Mouse (Mus musculus): ENCODE measurements at regions not wholly inside any gene's neighbourhood (a gene's known extent, or its start where the extent isn't known, plus 50 kb on each side); places are given as distances from the start of the nearest gene placed in this dataset.
A peak's percentile ranks its signal among the peaks of the same experiment; 100 is the strongest.
"Not testable (repeated sequence)": the region's sequence is repeated elsewhere in the genome, so short reads cannot be mapped to it uniquely, and the experiment has no call there.

DNA sequence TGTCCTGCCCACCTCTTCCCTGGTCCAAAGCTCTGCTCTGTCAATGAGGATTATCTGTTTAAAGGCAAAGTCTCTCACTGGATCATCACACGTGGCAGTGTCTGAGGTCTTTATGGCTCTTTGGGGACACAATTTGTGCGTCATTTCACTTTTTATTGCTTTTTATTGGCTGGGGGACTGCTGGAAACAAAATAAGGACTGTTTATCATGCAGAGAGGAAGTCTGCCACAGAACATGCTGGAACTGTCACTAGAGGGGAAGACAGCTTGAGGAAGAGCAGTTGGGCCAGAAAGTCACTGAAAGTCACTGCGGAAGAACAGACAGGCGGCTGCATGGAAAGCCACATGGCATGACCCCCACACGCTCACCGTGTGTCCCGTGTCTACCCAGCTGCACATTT is 180.1 kb upstream of the Ajap1 start:
- H3K27ac ChIP-seq (ENCODE audit: low read depth): no peak overlapping the region
- H3K9me3 ChIP-seq (ENCODE audit: low read length): no peaks in the 10 kb centered on the region
- no peaks in the 10 kb centered on the region for H3K36me3 ChIP-seq (replicated peaks; ENCODE audit: insufficient read depth, low read length)
- no peak overlapping the region for H3K4me2 ChIP-seq (ENCODE audit: low read depth, low read length)
- no peaks in the 10 kb centered on the region for H3K4me1 ChIP-seq (ENCODE audit: insufficient read depth)
- no peak overlapping the region for H3K9ac ChIP-seq (replicated peaks)
- DNase-seq (no peak), ATAC-seq (no peak)
- no peak for TF ChIP-seq CTCF (IDR thresholded peaks at IDR 0.05; ENCODE audit: low read depth)
- TF ChIP-seq EP300 (IDR thresholded peaks at IDR 0.05; ENCODE audit: low read depth): no peak
- no peaks in the 10 kb centered on the region for H3K27me3 ChIP-seq (ENCODE audit: insufficient read depth, low read length)
- 74% methylated on average over 7 of the region's 7 CpGs for WGBS (ENCODE audit: insufficient replicate concordance)
- H3K4me3 ChIP-seq (ENCODE audit: low read depth, low read length): no peak overlapping the region

DNA sequence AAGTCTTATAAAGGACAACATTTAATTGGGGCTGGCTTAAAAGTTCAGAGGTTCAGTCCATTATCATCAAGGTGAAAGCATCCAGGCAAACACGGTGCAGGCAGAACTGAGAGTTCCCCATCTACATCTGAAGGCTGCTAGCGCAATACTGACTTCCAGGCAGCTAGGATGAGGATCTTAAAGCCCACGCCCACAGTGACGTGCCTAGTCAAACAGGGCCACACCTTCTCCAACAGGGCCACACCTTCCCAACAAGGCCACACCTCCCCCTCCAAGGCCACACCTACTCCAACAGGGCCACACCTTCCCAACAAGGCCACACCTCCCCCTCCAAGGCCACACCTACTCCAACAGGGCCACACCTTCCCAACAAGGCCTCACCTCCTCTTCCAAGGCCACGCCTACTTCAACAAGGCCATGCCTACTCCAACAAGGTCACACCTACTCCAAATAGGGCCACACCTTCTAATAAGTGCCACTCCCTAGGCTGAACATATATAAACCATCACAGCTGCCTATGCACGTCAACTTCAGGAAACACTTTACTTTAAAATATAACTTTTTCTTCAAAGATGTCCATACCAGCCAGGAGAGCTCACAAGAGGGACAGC is 184.1 kb upstream of the Ajap1 start:
- H3K27me3 ChIP-seq (ENCODE audit: insufficient read depth, low read length); DNase-seq; H3K36me3 ChIP-seq (replicated peaks; ENCODE audit: insufficient read depth, low read length); H3K4me1 ChIP-seq (ENCODE audit: insufficient read depth); H3K9ac ChIP-seq (replicated peaks); H3K4me2 ChIP-seq (ENCODE audit: low read depth, low read length); H3K9me3 ChIP-seq (ENCODE audit: low read length); H3K27ac ChIP-seq (ENCODE audit: low read depth); ATAC-seq; H3K4me3 ChIP-seq (ENCODE audit: low read depth, low read length): not testable (repeated sequence)
- 78% methylated on average over 6 of the region's 6 CpGs for WGBS (ENCODE audit: insufficient replicate concordance)

DNA sequence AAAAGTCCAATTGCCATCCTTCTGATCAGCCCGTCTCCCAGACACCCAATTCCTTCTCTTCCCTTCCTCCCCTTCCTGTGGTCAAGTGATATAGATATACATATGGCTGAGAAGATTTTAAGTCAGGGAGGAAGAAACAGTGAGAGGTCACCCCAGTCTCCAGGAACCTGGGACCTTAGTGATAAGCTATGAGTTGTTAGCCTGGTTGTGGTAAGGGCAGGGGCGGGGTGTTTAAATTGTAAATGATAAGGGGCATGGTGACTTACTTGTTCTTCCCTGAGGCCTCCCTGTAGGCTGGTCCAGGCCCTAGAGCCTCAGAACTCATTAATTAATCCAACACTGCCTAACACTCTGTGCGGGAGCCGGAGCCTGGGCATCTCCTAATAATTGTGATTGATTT is 186.5 kb upstream of the Ajap1 start:
- Histone ChIP-seq H3K27me3 (ENCODE audit: insufficient read depth, low read length) (no peaks in the 10 kb centered on the region), H3K27ac (ENCODE audit: low read depth) (no peak overlapping the region), H3K4me3 (ENCODE audit: low read depth, low read length) (no peak overlapping the region), H3K36me3 (replicated peaks; ENCODE audit: insufficient read depth, low read length) (no peaks in the 10 kb centered on the region), H3K4me2 (ENCODE audit: low read depth, low read length) (no peak overlapping the region), H3K9me3 (ENCODE audit: low read length) (no peaks in the 10 kb centered on the region), H3K4me1 (ENCODE audit: insufficient read depth) (no peaks in the 10 kb centered on the region), H3K9ac (replicated peaks) (no peak overlapping the region)
- DNase-seq (no peak), ATAC-seq (no peak)
- TF ChIP-seq EP300 (IDR thresholded peaks at IDR 0.05; ENCODE audit: low read depth) (no peak), CTCF (IDR thresholded peaks at IDR 0.05; ENCODE audit: low read depth) (no peak)
- 72% methylated on average over 4 of the region's 4 CpGs for WGBS (ENCODE audit: insufficient replicate concordance)

DNA sequence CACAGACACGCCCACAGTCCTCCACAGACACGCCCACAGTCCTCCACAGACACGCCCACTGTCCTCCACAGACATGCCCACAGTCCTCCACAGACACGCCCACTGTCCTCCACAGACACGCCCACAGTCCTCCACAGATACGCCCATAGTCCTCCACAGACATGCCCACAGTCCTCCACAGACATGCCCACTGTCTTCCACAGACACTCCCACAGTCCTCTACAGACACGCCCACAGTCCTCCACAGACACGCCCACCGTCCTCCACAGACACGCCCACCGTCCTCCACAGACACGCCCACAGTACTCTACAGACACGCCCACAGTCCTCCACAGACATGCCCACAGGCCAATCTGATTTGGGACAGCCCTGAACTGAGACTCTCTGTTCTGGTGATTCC is 187.6 kb upstream of the Ajap1 start:
- no peak overlapping the region for H3K4me3 ChIP-seq (ENCODE audit: low read depth, low read length)
- no peak for TF ChIP-seq CTCF (IDR thresholded peaks at IDR 0.05; ENCODE audit: low read depth)
- no peak for TF ChIP-seq EP300 (IDR thresholded peaks at IDR 0.05; ENCODE audit: low read depth)
- H3K36me3 ChIP-seq (replicated peaks; ENCODE audit: insufficient read depth, low read length): no peaks in the 10 kb centered on the region
- ATAC-seq (no peak), DNase-seq (peak; percentile 17)
- H3K9me3 ChIP-seq (ENCODE audit: low read length): no peaks in the 10 kb centered on the region
- H3K9ac ChIP-seq (replicated peaks): no peak overlapping the region
- no peaks in the 10 kb centered on the region for H3K27me3 ChIP-seq (ENCODE audit: insufficient read depth, low read length)
- no peak overlapping the region for H3K4me2 ChIP-seq (ENCODE audit: low read depth, low read length)
- H3K27ac ChIP-seq (ENCODE audit: low read depth): no peak overlapping the region
- no peaks in the 10 kb centered on the region for H3K4me1 ChIP-seq (ENCODE audit: insufficient read depth)
- 69% methylated on average over 13 of the region's 13 CpGs for WGBS (ENCODE audit: insufficient replicate concordance)

DNA sequence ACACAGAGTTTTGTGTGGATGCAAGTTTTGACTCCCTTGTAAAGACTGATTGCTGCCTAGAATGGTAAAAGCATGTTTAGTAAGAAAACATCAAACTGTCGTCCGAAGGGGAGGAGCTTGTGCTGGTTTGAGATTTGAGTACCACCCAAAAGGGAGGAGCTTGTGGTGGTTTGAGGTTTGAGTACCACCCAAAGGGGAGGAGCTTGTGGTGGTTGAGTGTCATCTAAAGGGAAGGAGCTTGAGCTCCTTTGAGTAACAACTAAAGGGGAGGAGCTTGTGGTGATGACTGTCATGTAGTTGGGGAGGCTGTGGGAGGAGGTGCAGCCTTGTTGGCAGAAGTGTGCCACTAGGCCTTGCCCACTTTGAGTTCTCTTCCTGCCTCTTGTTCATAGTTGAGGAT is 192.8 kb upstream of the Ajap1 start:
- H3K9ac ChIP-seq (replicated peaks): no peak overlapping the region
- no peaks in the 10 kb centered on the region for H3K4me1 ChIP-seq (ENCODE audit: insufficient read depth)
- WGBS (ENCODE audit: insufficient replicate concordance): 82% methylated on average over 2 of the region's 2 CpGs
- no peak overlapping the region for H3K4me2 ChIP-seq (ENCODE audit: low read depth, low read length)
- H3K4me3 ChIP-seq (ENCODE audit: low read depth, low read length): no peak overlapping the region
- no peak for DNase-seq
- no peak for ATAC-seq
- no peaks in the 10 kb centered on the region for H3K36me3 ChIP-seq (replicated peaks; ENCODE audit: insufficient read depth, low read length)
- H3K27me3 ChIP-seq (ENCODE audit: insufficient read depth, low read length): no peaks in the 10 kb centered on the region
- no peaks in the 10 kb centered on the region for H3K9me3 ChIP-seq (ENCODE audit: low read length)
- TF ChIP-seq CTCF (IDR thresholded peaks at IDR 0.05; ENCODE audit: low read depth): no peak
- TF ChIP-seq EP300 (IDR thresholded peaks at IDR 0.05; ENCODE audit: low read depth): no peak
- no peak overlapping the region for H3K27ac ChIP-seq (ENCODE audit: low read depth)

DNA sequence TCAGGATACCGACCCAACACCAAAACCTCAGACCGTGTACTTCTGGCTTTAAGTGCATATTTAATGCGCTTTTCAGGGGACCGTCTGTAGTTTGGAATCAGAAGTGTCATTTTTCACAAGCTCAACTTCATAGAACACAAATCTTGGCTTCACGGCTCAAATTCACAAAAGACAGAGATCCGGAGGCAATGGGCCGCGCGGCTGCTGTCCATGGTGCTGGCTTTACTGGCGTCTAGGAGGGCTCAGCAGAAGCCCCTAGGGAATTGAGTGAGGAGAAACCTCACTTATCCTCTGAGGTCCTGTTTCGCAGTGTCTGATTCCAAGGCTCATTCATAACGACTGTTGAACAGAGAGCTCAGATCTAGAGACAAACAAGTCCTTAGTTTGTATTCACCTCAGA is 196.5 kb upstream of the Ajap1 start:
- Histone ChIP-seq H3K4me1 (ENCODE audit: insufficient read depth) (no peaks in the 10 kb centered on the region), H3K4me3 (ENCODE audit: low read depth, low read length) (no peak overlapping the region), H3K36me3 (replicated peaks; ENCODE audit: insufficient read depth, low read length) (no peaks in the 10 kb centered on the region), H3K9me3 (ENCODE audit: low read length) (no peaks in the 10 kb centered on the region), H3K9ac (replicated peaks) (no peak overlapping the region), H3K27ac (ENCODE audit: low read depth) (no peak overlapping the region), H3K27me3 (ENCODE audit: insufficient read depth, low read length) (no peaks in the 10 kb centered on the region), H3K4me2 (ENCODE audit: low read depth, low read length) (no peak overlapping the region)
- ATAC-seq (no peak), DNase-seq (no peak)
- TF ChIP-seq EP300 (IDR thresholded peaks at IDR 0.05; ENCODE audit: low read depth) (no peak), CTCF (IDR thresholded peaks at IDR 0.05; ENCODE audit: low read depth) (no peak)
- 29% methylated on average over 12 of the region's 12 CpGs for WGBS (ENCODE audit: insufficient replicate concordance)

DNA sequence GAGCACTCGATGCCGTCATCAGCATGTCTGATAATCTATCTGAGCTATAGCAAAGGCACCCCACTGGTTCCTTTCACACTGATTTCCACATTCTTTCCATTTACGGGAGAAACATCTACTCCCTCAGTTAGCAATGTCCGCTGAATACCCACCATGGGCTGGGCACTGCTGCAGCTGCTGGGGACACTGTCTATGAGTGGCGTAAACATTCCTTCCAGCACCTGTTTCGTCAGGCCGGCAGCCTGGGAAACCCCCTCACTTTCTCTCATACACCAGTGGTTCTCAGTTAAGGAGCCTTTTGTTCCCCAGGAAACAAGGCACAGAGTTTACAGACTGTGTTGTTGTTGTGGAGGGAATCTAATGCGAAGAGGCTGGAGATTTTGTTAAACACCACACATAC is 205.8 kb upstream of the Ajap1 start:
- H3K4me3 ChIP-seq (ENCODE audit: low read depth, low read length): no peak overlapping the region
- ATAC-seq (no peak), DNase-seq (no peak)
- H3K9ac ChIP-seq (replicated peaks): no peak overlapping the region
- no peak overlapping the region for H3K4me2 ChIP-seq (ENCODE audit: low read depth, low read length)
- H3K4me1 ChIP-seq (ENCODE audit: insufficient read depth): no peaks in the 10 kb centered on the region
- WGBS (ENCODE audit: insufficient replicate concordance): 69% methylated on average over 8 of the region's 8 CpGs
- H3K27ac ChIP-seq (ENCODE audit: low read depth): no peak overlapping the region
- H3K9me3 ChIP-seq (ENCODE audit: low read length): no peaks in the 10 kb centered on the region
- no peak for TF ChIP-seq EP300 (IDR thresholded peaks at IDR 0.05; ENCODE audit: low read depth)
- H3K27me3 ChIP-seq (ENCODE audit: insufficient read depth, low read length): no peaks in the 10 kb centered on the region
- H3K36me3 ChIP-seq (replicated peaks; ENCODE audit: insufficient read depth, low read length): no peaks in the 10 kb centered on the region

Data from liver, postnatal 0 days (tissue).